Mouse (Mus musculus): Measurements from ENCODE around the gene Fry.

Gene Fry

GRCm38 (mm10) chr5:150408979-150409378, 290.5 kb downstream of the Fry start:
- DNase-seq = no peak

GRCm38 (mm10) chr5:150409451-150410045, 291.1 kb downstream of the Fry start:
- no peak for DNase-seq

- no peak for DNase-seq
These were observed 294.5 kb downstream of the Fry start for GRCm38 (mm10) chr5:150412750-150413450.

DNA sequence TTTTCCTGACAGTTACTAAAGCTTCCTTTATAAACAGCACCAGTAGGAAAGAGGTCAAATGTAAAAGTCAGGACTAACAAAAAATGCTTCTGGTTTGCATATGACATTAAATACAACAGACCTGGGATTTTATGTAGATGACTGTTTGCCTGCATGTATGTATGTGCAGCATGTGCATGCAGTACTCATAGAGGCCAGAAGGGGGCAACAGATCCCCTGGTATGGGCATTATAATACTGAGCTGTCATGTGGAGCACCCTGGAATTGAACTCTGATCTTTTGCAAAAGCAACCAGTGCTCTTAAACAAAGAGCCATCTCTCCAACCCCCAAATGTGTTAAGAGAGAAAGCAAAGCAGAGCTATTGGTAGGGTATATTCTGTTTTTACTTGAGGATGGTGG, 296.4 kb downstream of the Fry start:
- no peak for DNase-seq

DNA sequence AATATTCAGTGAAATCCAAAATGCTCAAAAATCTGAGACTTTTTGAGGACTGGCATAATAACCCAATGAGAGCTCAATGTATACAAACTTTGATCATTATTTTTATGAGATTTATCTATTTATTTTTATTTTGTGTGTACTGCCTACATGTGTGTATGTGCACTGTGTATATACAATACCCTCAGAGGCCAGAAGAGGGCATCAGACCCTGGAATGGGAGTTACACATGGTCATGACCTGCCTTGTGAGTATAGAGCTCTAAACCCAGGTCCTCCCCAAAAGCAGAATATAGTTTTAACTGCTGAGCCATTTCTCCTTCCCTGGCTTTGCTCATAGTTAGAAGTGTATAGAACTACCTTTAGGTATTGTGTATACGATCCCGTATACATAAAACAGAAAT, 298.8 kb downstream of the Fry start:
- DNase-seq = no peak

GRCm38 (mm10) chr5:150418035-150418434, 299.6 kb downstream of the Fry start:
- DNase-seq = no peak

GRCm38 (mm10) chr5:150425038-150425437, 306.6 kb downstream of the Fry start:
- DNase-seq = peak; percentile 9

GRCm38 (mm10) chr5:150426595-150426994, 308.1 kb downstream of the Fry start:
- DNase-seq = peak; percentile 45

- peak; percentile 29 for DNase-seq
These were observed 312.8 kb downstream of the Fry start for GRCm38 (mm10) chr5:150431286-150431685.

DNA sequence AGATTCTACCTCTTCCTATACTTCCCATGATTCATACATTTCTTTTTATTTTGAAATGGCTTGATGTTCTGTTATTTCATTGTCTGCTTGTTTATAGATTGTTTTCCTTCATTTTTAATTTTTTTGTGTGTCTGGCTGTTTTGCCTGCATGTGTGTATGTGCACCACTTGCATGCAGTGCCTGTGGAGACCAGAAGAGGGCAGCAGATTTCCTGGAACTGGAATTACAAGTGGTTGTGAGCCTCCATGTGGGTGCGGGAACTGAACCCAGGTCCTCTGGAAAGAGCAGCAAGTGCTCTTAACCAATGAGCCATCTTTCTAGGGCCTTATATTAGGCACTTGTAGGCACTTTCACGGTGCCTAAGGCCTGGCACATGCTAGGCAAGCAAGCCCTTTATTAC, 314.5 kb downstream of the Fry start:
- DNase-seq = no peak

GRCm38 (mm10) chr5:150436629-150437389, 318.4 kb downstream of the Fry start:
- DNase-seq = peak; percentile 14

GRCm38 (mm10) chr5:150441690-150442089, 323.2 kb downstream of the Fry start:
- peak; percentile 72 for DNase-seq

DNA sequence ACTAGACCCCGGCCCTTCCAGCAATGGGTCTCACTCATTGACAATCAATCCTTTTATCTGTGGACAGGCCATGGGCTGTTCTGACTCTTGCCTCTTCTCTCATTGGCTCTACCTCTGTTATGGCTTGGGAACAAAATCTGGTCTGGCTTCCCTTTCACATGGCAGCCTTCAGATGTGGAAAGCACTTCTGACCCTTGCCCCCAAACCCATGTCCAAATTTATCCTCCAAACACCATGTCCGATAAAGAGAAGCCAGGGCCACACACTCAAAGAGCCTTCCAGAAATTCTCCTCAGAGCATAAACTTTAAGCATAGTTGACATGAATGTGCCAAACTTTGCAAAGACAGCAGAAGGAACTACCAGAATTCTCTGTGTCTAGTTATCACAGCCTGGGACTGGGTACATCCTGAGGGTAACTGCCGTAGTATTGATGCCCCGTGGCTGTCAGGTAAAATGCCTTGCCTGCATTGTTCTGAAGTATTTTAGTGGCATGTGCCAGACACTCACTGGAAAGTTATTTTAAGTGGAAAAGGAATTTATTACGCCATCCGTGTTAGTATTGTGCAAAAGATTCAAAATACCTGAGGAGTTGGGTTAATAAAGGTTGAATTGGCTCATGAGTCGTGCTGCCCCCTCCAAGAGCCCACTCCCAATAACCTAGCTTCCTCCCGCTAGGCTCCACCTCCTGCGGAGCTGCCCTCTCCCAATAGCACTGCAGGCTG, 333.0 kb downstream of the Fry start:
- DNase-seq = no peak

- DNase-seq = no peak
These were observed 333.7 kb downstream of the Fry start for GRCm38 (mm10) chr5:150452004-150452626.

DNA sequence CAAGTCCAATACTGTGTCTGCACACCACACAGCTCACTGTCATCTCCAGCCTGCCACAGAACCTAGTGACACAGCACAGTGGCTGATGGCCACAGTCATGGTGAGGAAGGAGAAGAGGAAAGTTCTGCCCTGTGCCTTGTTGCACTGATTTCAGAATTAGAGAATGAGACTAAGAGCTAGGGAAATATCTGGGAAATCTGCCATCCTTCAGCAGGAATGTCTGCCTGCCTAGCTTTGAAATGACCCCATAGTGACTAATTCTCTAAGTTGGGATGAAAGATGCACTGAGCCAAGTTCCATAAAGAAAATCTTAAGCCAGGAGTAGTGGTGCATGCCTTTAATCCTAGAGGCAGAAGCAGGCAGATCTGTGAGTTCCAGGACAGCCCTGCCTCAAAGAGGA, 334.2 kb downstream of the Fry start:
- DNase-seq = no peak

DNA sequence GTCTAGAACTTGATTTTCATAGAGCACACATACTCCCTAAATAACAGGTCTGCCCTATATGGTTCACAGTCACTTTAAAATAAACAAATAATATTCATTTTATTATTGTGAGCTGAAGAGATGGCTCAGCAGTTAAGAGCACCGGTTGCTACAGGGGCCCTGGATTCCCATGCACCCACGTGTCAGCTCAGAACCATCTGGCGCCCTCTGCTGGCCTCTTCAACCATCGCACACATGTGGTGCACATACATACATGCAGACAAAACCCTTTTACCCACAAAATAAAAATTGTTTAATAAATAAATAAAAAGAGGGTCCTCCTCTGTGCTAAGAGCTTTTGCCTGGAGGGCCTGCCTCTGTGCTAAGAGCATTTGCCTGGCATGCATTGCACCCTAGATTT, 335.0 kb downstream of the Fry start:
- no peak for DNase-seq

- no peak for DNase-seq
These were observed 338.9 kb downstream of the Fry start for GRCm38 (mm10) chr5:150457165-150457903.

GRCm38 (mm10) chr5:150457904-150458739, 339.7 kb downstream of the Fry start:
- DNase-seq = no peak

DNA sequence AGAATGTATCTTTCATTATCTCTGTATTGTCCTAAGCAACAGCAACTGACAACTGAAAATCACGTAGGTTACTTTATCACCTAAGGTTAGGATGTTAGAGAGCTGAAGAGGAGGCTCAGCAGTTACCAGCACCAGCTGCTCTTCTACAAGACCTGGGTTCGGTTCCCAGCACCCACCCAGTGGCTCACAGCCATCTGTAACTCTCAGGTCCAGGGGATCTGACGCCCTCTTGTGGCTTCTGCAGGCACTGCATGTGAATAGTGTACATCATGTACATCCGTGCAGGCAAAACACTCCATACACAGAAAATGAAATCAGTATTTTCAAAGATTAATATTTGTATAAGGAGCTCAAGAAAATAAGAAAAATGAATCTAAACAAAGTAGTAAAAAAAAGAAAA, 341.4 kb downstream of the Fry start:
- no peak for DNase-seq

- DNase-seq = no peak
These were observed 346.3 kb downstream of the Fry start for GRCm38 (mm10) chr5:150464721-150465120.

DNA sequence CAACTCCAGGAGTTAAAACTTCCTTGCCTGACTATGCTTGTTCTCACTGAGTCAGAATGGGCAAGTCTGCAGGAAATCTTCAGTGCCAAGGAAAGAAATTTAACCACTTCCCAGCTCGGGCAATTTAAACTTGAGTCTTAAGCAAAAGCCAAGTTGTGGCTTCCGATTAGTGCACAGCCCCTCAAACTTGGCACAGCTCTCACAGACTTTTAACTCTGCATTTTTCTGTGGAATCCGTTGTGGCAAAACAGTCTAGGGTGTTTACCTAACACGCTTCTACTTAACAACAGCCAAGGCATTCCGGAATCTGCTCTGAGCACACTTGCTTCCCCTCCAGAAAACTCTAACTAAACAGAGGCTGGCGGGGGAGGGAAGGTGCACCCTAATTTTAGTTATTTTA, 346.8 kb downstream of the Fry start:
- DNase-seq = no peak

Measured in retina, postnatal 1 day (tissue).